Mouse (Mus musculus) embryonic fibroblast, embryonic 13.5 days (primary cell): ENCODE measurements around the gene Arnt2.

Experiments
- CTCF ChIP-seq: IDR thresholded peaks from 2 replicates; pipeline ENCODE4 v1.5.1; 2011; ENCODE audit warnings: mild to moderate bottlenecking, control low read depth, low read length, moderate library complexity, borderline replicate concordance; ENCODE audit not compliant: insufficient read depth
- POLR2A ChIP-seq: IDR thresholded peaks from 2 replicates; pipeline ENCODE4 v1.6.1; 2011; ENCODE audit warnings: low read depth, mild to moderate bottlenecking, control low read depth, low read length, moderate library complexity

GRCm38 (mm10) chr7:84409896-84410521 lies at the start of gene Arnt2:
- TF ChIP-seq CTCF (no peak), POLR2A (no peak)
